Mouse (Mus musculus) effector memory CD4-positive, alpha-beta T cell, adult 7 months (primary cell): ENCODE data around the gene Bcor. TPM values are rescaled to one million over a fixed set of nuclear protein-coding genes. Genes with fewer than 3 reads are reported as not detected.

ENCODE experiments used
- polyA plus RNA-seq: library from polyadenylated mRNA; unstranded; fragments of 100-300 nt; shearing (Covaris generic); gene quantifications from one replicate; pipeline ENCODE4 v1.2.1, GENCODE M21; 2017

Bcor gene
- polyA plus RNA-seq = 16.8 TPM

GRCm38 (mm10) chrX:12159981-12160656 lies at the start of gene Bcor:
Gene Bcor (minus strand): TSS chrX:12160355.

